Mouse (Mus musculus) small intestine, adult 2 months (tissue): ENCODE measurements around the gene Msl3l2. TPM values are rescaled to one million over a fixed set of nuclear protein-coding genes. Genes with fewer than 3 reads are reported as not detected.
A peak's percentile ranks its signal among the peaks of the same experiment; 100 is the strongest.

Source experiments
- H3K27ac ChIP-seq: fragments of 200-500 bp; 2 replicates; pipeline ENCODE4 v1.5.1; 2012; ENCODE audit warnings: low read depth, low read length, control low read depth, inconsistent platforms; ENCODE audit not compliant: insufficient read depth
- H3K27me3 ChIP-seq: fragments of 200-500 bp; 2 replicates; pipeline ENCODE4 v1.6.1; 2012; ENCODE audit warnings: mild to moderate bottlenecking, moderate library complexity, low read length, inconsistent platforms; ENCODE audit not compliant: control insufficient read depth, insufficient read depth
- H3K36me3 ChIP-seq: fragments of 200-500 bp; 2 replicates; pipeline ENCODE4 v1.6.1; 2012; ENCODE audit warnings: mild to moderate bottlenecking, low read length, control low read depth, inconsistent platforms; ENCODE audit not compliant: control insufficient read depth, insufficient read depth
- H3K4me1 ChIP-seq: fragments of 200-500 bp; 2 replicates; pipeline ENCODE4 v1.6.1; 2012; ENCODE audit warnings: low read length, inconsistent platforms, mixed read lengths; ENCODE audit not compliant: control insufficient read depth, insufficient read depth, insufficient read length
- H3K4me3 ChIP-seq: fragments of 200-500 bp; 2 replicates; pipeline ENCODE4 v1.5.1; 2012; ENCODE audit warnings: low read depth, mild to moderate bottlenecking, control low read depth, inconsistent platforms, low read length, moderate library complexity
- CTCF ChIP-seq: fragments of 200-500 bp; IDR thresholded peaks from 2 replicates; pipeline ENCODE4 v1.5.1; 2012; ENCODE audit warnings: low read depth, mild to moderate bottlenecking, control low read depth, inconsistent platforms, low read length, moderate library complexity, mixed read lengths; ENCODE audit not compliant: insufficient replicate concordance, insufficient read length; ENCODE audit errors: extremely low read depth
- POLR2A ChIP-seq: fragments of 200-500 bp; IDR thresholded peaks from 2 replicates; pipeline ENCODE4 v1.6.1; 2012; ENCODE audit warnings: low read depth, mild to moderate bottlenecking, control low read depth, inconsistent platforms, low read length, moderate library complexity
- WGBS: fragments of 180-500 bp; shearing (Covaris S2); methylation state at CpG from one replicate; pipeline ENCODE4 v1.1.7; 2018; 5-methylcytosine and 5-hydroxymethylcytosine counted together
- polyA plus RNA-seq: library from polyadenylated mRNA; depleted of rRNA; stranded (reverse); fragments of >200 nt; gene quantifications from 2 replicates; pipeline ENCODE4 v1.2.3, GENCODE M21; 2012; rRNA removed

The Msl3l2 gene
- 1.4 and 1.7 TPM in 2 replicates for polyA plus RNA-seq

GRCm38 (mm10) chr10:56106333-56106995 lies at the start of gene Msl3l2:
Gene Msl3l2 (plus strand): TSS chr10:56106917.
- Histone ChIP-seq H3K4me1 (no peaks in the 10 kb centered on the region), H3K27ac (no peak within 1 kb of the TSS), H3K27me3 (no peaks in the 10 kb centered on the region), H3K36me3 (0 out of 2 replicates have a peak, but pooled peaks cover 1% of the 10 kb centered on the region), H3K4me3 (peak within 1 kb of the TSS; percentile 59)
- TF ChIP-seq CTCF (peak; percentile 74; the same call in 1 of the 2 replicates), POLR2A (no peak)
- WGBS, result 31% methylated on average over 18 of the region's 18 CpGs

- Histone ChIP-seq H3K4me1 (no peaks in the 10 kb centered on the region), H3K27me3 (no peaks in the 10 kb centered on the region), H3K27ac (no peak overlapping the region), H3K36me3 (no peaks in the 10 kb centered on the region), H3K4me3 (no peak overlapping the region)
- TF ChIP-seq CTCF (no peak), POLR2A (no peak)
- 83% methylated on average over 3 of the region's 3 CpGs for WGBS
These were observed 47.7 kb upstream of the Msl3l2 start for GRCm38 (mm10) chr10:56058979-56059422.

- Histone ChIP-seq H3K27ac (no peak overlapping the region), H3K4me1 (no peaks in the 10 kb centered on the region), H3K36me3 (no peaks in the 10 kb centered on the region), H3K27me3 (no peaks in the 10 kb centered on the region), H3K4me3 (no peak overlapping the region)
- TF ChIP-seq POLR2A (no peak), CTCF (no peak)
- WGBS, result 86% methylated on average over 2 of the region's 2 CpGs
These were observed 45.4 kb upstream of the Msl3l2 start for GRCm38 (mm10) chr10:56061238-56061830.

- 96% methylated on average over 2 of the region's 2 CpGs for WGBS
- no peak overlapping the region for H3K27ac ChIP-seq
These were observed 44.0 kb upstream of the Msl3l2 start for GRCm38 (mm10) chr10:56062746-56063145.

GRCm38 (mm10) chr10:56089714-56090113 lies 17.0 kb upstream of the Msl3l2 start:
- TF ChIP-seq CTCF (no peak), POLR2A (no peak)
- WGBS, result 80% methylated on average over 4 of the region's 4 CpGs
- Histone ChIP-seq H3K4me1 (no peaks in the 10 kb centered on the region), H3K4me3 (no peak overlapping the region), H3K27me3 (no peaks in the 10 kb centered on the region), H3K36me3 (no peaks in the 10 kb centered on the region), H3K27ac (no peak overlapping the region)

More at GRCm38 (mm10) chr10:56062746-56063145, 44.0 kb upstream of the Msl3l2 start:
- Histone ChIP-seq H3K36me3 (no peaks in the 10 kb centered on the region), H3K4me1 (no peaks in the 10 kb centered on the region), H3K27me3 (no peaks in the 10 kb centered on the region; the same call in 1 of the 2 replicates), H3K4me3 (no peak overlapping the region)
- TF ChIP-seq CTCF (no peak), POLR2A (no peak)

- TF ChIP-seq POLR2A, result no peak
- Histone ChIP-seq H3K36me3 (no peaks in the 10 kb centered on the region), H3K4me1 (no peaks in the 10 kb centered on the region), H3K4me3 (no peak overlapping the region), H3K27ac (no peak overlapping the region), H3K27me3 (no peaks in the 10 kb centered on the region)
- WGBS, result 90% methylated on average over 5 of the region's 5 CpGs
These were observed 12.1 kb upstream of the Msl3l2 start for GRCm38 (mm10) chr10:56094586-56094985.

GRCm38 (mm10) chr10:56096757-56097156 lies 10.0 kb upstream of the Msl3l2 start:
- H3K36me3 ChIP-seq, result no peaks in the 10 kb centered on the region
- TF ChIP-seq CTCF (no peak), POLR2A (no peak)
- no peaks in the 10 kb centered on the region for H3K27me3 ChIP-seq
- no peak overlapping the region for H3K27ac ChIP-seq
- no peaks in the 10 kb centered on the region for H3K4me1 ChIP-seq
- H3K4me3 ChIP-seq, result no peak overlapping the region
